Mouse (Mus musculus): ENCODE results near the gene Mymx. TPM values are rescaled to one million over a fixed set of nuclear protein-coding genes. Genes with fewer than 3 reads are reported as not detected.

Mymx gene
- total RNA-seq, 4 experiments from 2014 or later: not detected

- peak in 1 of 2 experiments; percentile 74 for DNase-seq (ENCODE audit: low spot score in 2 of 2)
These were observed 29.5 kb downstream of the Mymx start for GRCm38 (mm10) chr17:45572103-45573086.

- no peak for DNase-seq (ENCODE audit: low spot score in 2 of 2)
These were observed 31.9 kb downstream of the Mymx start for GRCm38 (mm10) chr17:45569999-45570398.

- DNase-seq (ENCODE audit: low spot score in 2 of 2): no peak
These were observed 32.9 kb downstream of the Mymx start for GRCm38 (mm10) chr17:45568990-45569389.

DNA sequence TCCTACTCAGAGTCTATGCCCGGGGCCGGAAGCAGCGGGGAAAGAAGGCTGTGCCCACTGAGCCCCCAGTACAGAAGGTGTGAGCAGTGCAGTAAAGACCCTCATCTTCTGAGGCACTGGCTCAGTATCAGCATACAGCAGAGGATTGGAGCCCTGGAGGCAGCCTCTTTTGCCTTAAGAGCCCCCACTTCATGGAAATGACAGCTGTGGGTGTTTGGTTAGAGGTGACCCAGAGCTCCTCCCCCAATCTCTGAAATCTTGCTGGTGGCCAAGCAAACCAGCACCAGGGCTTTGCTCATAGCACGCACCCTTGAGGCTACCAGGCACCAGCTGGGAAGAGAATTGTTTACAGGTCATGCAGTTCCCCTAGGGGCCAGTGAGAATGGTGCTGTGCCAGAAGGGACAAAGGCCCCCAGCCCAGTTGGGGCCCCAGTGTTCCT, 34.7 kb downstream of the Mymx start:
- DNase-seq (ENCODE audit: low spot score in 2 of 2): no peak

GRCm38 (mm10) chr17:45566360-45567161, 35.3 kb downstream of the Mymx start:
- DNase-seq (ENCODE audit: low spot score in 2 of 2): no peak

DNA sequence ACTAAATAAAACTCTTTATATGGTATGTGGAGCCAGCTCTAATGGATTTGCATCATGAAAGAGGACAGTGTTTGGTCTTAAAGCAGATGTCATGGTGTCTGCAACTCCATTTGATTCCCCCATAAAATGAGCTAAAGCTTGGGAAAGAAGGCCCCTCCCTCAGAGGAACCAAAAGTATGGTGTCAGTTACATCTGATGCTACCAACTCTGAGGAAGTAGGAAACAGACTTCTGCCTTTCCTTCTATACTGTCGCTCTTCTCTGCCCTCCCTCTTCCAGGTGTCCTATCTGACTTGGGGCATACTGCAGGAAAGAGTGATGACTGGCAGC, 35.9 kb downstream of the Mymx start:
- no peak for DNase-seq (ENCODE audit: low spot score in 2 of 2)

GRCm38 (mm10) chr17:45565103-45565502, 36.8 kb downstream of the Mymx start:
- DNase-seq (ENCODE audit: low spot score in 2 of 2): no peak

- no peak for DNase-seq (ENCODE audit: low spot score in 2 of 2)
These were observed 37.3 kb downstream of the Mymx start for GRCm38 (mm10) chr17:45564531-45565084.

DNA sequence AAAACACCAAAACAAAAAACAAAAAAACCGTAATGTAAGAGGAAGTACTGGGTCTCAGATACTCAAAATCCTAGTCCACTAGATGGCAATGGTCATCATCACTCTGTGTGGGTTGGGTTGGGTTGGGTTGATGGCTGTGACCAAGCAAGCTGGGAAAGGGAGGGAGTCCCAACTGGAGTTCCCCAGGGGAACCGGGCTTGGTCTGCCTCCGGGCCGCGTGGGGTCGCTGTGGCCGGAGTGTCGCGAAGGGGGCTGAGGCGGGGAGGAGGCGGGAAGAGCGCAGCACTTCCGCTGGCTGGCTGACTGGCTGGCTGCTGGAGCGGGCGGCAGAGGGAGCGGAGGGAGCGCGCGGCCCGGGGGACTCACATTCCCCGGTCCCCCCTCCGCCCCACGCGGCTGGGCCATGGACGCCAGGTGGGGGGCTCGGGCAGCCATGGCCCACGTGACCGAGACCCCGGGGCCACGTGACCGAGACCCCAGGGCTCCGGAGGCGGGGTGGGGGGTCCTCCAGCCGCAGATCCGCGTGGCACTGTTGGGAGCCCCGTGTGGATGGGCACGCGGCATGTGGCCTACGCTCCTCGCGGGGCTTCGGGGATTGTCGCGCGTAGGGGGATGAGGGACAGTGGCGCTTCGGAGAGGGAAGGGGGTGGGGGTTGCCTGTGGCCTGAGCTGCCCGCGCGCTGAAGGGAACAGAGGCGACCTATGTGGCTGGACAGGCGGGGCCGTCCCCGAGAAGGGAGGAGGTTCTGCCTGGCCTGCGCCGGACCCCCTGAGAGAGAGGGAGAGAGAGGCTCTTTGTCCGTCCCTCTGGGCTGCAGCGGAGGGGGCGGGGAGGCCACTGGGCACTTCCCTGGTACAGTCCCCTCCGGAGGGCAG, 38.0 kb downstream of the Mymx start, which contains the start of gene Slc35b2:
Slc35b2 (plus strand) TSS at position 220 of the 876 bp plus-strand sequence.
- DNase-seq (ENCODE audit: low spot score in 2 of 2): peak; percentile 77 to 86

DNA sequence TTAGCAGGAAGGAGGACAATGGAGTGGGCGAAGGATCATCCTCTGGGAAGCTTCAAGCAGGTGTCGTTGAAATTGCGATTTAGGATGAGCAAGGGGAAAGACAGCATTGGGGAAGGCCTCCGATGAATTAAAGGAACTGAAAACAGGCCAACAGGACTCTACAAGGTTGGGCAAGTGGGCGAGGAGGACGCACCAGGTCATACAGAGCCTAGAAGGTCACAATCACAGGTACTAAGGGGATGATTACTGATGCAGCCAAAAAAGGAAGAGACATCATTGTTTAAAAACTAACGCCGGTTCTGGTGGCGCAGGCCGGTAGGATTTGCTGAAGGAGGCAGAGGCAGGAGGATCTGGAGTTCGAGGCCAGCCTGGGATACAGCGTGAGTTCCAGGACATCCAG, 38.7 kb downstream of the Mymx start:
- DNase-seq (ENCODE audit: low spot score in 2 of 2): no peak

DNA sequence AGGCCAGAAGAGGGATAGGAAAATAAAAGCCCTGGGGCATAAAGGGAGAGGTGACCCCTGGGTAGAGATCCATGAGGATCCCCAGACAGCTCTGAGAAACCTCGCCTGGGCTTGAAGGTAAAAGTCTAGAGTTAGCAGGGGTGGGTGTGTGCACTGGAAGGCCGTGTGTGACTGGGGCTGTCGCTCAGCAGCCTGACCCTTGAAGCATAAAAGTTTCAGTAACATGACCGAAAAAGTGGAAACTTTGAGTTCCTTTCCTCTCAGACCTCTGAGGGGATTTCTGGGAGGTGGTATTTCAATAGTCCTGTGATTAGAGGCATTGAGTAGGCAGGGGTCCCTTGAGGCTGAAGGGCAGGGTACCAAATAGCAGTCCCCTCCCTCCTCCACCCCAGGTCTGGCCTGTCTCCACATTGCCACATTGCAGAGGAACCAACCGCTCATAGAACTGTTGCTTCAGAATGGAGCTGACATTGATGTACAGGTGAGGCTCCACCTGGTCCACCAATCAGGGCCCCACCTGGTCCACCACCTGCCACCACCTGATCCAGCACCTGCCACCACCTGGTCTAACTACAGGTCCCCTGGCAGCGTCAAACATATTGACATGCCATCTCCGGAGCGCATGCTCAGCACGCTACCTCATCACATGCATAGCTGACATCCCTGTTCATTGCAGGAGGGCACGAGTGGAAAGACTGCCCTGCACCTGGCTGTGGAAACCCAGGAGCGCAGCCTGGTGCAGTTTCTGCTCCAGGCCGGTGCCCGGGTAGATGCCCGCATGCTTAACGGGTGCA, 42.0 kb downstream of the Mymx start:
- DNase-seq (ENCODE audit: low spot score in 2 of 2): no peak

DNA sequence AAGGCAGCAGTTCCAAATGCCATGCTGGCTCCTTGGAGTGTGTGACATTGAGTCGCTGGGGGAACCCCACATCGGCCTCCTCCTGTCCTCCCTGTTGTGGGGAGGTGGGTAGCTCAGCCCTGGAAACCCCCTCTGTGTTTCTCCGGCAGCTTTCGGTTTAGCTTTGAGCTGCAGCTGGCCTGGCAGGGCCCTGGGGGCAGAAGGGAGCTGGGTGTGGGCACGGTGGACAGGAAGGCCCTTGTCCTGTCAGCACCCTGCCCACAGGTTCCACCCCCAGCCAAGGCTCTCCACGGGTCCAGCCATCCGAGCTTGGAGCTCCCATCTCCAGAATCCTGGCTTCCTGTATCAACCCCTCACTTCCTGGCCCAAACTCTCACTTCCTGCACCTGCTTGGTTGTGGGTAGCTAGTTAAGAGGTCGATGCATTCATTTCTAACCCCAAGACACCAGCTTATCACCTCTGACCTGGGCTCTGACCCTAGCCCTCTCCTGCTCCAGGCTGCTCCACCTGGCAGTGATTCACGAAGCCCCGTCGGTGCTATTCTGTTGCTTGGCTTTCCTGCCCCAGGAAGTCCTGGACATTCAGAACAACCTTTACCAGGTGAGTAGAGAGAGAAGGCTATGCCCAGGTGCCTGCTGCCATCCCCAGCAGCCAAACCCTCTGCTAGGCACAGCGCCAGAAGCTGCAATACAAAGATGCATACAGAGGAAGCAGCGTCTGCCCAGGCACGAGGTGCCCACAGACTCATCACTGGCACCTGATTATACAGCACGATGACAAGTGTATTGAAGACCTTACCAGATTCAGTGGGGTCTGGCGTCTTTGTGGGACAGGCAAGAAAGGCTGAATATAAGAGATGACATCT, 43.7 kb downstream of the Mymx start:
- no peak for DNase-seq (ENCODE audit: low spot score in 2 of 2)

GRCm38 (mm10) chr17:45557246-45557824, 44.6 kb downstream of the Mymx start:
- DNase-seq (ENCODE audit: low spot score in 2 of 2): no peak

DNA sequence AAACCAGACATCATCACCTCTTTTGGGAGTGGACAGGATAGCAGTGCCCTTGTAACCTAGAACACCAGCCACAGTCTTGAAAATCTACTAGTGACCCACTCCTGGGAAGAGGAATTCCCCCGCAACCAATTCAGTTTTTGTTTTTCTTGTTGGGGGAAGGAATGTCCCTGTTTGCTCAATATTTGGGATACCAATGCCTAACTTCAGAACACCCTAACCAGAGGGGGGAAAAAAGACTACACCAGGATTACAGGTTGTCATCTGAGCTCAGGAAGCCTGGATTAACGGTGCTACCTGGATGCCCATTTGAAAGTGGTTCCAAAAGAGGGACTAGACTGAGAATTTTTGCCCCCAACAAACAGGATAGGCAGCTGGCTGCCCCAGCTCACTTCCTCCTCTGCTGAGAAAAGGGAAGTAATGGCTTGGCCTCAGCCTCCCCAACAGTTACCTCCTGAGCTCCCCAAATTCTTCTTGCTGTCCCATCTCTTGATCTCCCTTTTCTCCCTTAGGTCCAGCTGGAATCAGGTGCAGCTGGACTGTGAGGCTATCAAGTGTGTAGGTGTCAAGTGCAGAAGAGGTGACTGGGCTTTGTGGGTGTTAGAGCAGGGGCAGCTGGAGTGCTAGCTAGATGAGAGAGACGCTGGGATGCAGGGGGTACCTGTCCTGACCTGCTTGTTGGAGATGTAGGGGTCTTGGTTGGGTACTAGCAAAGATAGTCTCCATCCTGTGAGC, 45.2 kb downstream of the Mymx start:
- DNase-seq (ENCODE audit: low spot score in 2 of 2): no peak

DNA sequence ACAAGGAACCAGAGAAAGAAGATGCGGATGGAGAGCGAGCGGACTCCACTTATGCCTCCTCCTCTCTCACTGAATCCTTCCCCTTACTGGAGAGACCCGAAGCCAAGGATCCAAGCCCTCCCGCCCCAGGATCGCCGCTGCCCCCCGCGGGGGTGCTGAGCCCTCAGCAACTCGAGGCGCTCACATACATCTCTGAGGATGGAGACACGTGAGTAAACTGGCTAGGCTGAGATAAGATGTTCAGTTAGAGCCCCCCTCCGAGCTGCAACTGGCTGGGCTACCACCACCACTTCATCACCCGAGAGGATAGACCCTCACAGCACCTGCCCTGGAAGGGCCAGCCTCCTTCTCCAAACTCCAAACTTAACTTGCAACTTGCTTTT, 45.8 kb downstream of the Mymx start:
- no peak for DNase-seq (ENCODE audit: low spot score in 2 of 2)

DNA sequence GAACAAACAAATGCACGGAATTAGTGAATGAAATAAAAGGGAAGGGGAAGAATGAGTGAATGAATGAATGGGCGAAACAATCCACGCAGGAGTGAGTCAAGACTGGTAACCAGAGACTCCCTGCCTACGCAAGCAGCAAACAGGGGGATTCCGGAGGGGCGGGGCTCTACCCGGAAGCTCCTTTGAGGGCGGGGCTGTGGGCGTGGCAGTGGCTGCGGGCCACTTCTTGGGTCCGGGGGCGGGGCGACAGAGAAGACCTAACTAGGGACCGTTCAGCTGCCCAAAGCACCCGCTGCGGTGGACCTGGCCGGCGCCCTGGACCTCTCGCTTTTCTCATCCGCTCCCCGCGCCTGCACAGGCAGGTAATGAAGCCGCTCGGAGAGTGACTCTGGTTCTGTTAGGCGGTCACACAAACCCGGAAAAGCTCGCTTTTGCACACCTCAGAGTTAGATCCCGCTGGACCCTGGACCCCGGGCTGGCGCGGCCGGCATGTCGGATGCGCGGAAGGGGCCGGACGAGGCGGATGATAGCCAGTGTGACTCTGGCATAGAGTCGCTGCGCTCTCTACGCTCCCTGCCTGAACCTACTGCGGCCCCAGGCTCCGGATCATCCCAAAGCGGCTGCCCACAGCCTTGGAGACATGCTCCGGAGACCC, 46.3 kb downstream of the Mymx start, which contains the start of gene Nfkbie:
Nfkbie (plus strand) TSS at position 252 of the 655 bp plus-strand sequence.
- peak in 1 of 2 experiments; percentile 87 for DNase-seq (ENCODE audit: low spot score in 2 of 2)

GRCm38 (mm10) chr17:45554420-45554819, 47.5 kb downstream of the Mymx start:
- DNase-seq (ENCODE audit: low spot score in 2 of 2): no peak

Measured in left cerebral cortex, adult 8-10 months (tissue).